Mouse (Mus musculus) neural tube, embryonic 13.5 days (tissue): ENCODE data around the gene Ntng1. TPM values are rescaled to one million over a fixed set of nuclear protein-coding genes. Genes with fewer than 3 reads are reported as not detected.

Experiments
- ATAC-seq: fragments of 200-750 bp; cut with Nextera tagmentation; 2 replicates; pipeline ENCODE4 v1.8.0; 2017; ENCODE audit warnings: low read depth, mild to moderate bottlenecking, moderate TSS enrichment, moderate library complexity
- H3K27ac ChIP-seq: fragments of 300-500 bp; sonication (generic); replicated peaks from 2 replicates; pipeline ENCODE4 v1.5.1; 2015; ENCODE audit warnings: moderate library complexity, mild to moderate bottlenecking, inconsistent platforms
- H3K27me3 ChIP-seq: fragments of 300-500 bp; sonication (generic); 2 replicates; pipeline ENCODE4 v1.6.1; 2015; ENCODE audit warnings: mild to moderate bottlenecking, inconsistent platforms
- H3K36me3 ChIP-seq: fragments of 300-500 bp; sonication (generic); 2 replicates; pipeline ENCODE4 v1.6.1; 2015; ENCODE audit warnings: mild to moderate bottlenecking, inconsistent platforms
- H3K4me1 ChIP-seq: fragments of 300-500 bp; sonication (generic); replicated peaks from 2 replicates; pipeline ENCODE4 v1.6.1; 2015; ENCODE audit warnings: inconsistent platforms
- H3K4me2 ChIP-seq: fragments of 300-500 bp; sonication (generic); 2 replicates; pipeline ENCODE4 v1.6.1; 2015; ENCODE audit warnings: inconsistent platforms, mild to moderate bottlenecking, moderate library complexity
- H3K4me3 ChIP-seq: fragments of 300-500 bp; sonication (generic); 2 replicates; pipeline ENCODE4 v1.5.1; 2015; ENCODE audit warnings: mild to moderate bottlenecking, inconsistent platforms
- H3K9ac ChIP-seq: fragments of 300-500 bp; sonication (generic); 2 replicates; pipeline ENCODE4 v1.6.1; 2015; ENCODE audit warnings: moderate library complexity, mild to moderate bottlenecking, inconsistent platforms
- H3K9me3 ChIP-seq: fragments of 300-500 bp; sonication (generic); 2 replicates; pipeline ENCODE4 v1.6.1; 2016; ENCODE audit warnings: inconsistent platforms
- WGBS: fragments of 180-500 bp; shearing (Covaris S2); methylation state at CpG from one replicate; pipeline ENCODE4 v1.1.7; 2015; 5-methylcytosine and 5-hydroxymethylcytosine counted together
- polyA plus RNA-seq: library from polyadenylated mRNA; unstranded; fragments of >200 nt; fragmentation: Nextera tagmentation; extraction: Ambion mirVana; gene quantifications from 2 replicates; pipeline ENCODE4 v1.2.1, GENCODE M21; 2015

Gene Ntng1
- polyA plus RNA-seq, 1 experiment from 2014 or later, result 15.6 TPM

DNA sequence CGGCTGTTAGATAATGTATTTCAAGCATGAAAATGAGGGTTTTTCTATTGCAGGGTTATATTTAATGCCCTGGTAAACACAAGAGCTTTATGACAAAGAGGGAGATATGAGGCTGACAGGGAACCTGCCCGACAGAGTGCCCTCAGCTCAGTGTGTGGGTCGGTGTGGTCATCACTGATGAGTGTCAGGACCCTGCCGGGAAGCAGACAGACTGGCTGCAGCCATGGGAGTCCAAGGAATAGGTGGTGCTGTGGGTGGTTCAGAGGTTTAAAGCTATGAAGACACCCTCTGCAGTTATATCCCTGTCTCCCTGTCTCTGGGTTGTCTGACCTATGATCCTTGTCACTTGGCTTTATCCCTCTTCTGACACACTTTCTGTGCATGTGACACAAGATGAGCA is 258.1 kb downstream of the Ntng1 start:
- H3K27ac ChIP-seq, result no peak overlapping the region
- no peaks in the 10 kb centered on the region for H3K9me3 ChIP-seq
- 65% methylated on average over 4 of the region's 4 CpGs for WGBS
- no peak overlapping the region for H3K4me3 ChIP-seq
- H3K4me2 ChIP-seq, result no peak overlapping the region
- no peaks in the 10 kb centered on the region for H3K4me1 ChIP-seq
- no peak overlapping the region for H3K9ac ChIP-seq
- no peak for ATAC-seq
- no peaks in the 10 kb centered on the region for H3K27me3 ChIP-seq
- no peaks in the 10 kb centered on the region for H3K36me3 ChIP-seq

DNA sequence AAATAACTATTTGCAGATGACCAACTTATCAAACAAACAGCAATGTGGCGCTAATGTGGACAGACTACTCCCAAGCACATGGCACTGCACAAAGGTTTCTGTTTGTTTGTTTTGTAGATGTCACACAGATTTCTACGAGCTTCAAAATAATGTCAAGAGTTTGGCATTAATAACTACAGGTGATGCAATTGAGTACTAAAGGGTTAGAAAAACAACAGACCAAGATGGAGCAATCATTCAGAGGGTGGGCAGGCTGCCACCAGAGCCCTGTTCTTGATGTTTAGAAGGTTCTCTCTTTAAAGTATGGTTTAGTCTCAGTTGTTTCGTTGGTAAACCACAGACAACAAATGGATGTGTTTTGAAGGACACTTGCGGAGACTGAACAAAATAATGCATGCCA is 264.8 kb downstream of the Ntng1 start:
- H3K36me3 ChIP-seq, result no peaks in the 10 kb centered on the region
- H3K9me3 ChIP-seq, result no peaks in the 10 kb centered on the region
- ATAC-seq, result no peak
- no peak overlapping the region for H3K4me2 ChIP-seq
- H3K9ac ChIP-seq, result no peak overlapping the region
- no peaks in the 10 kb centered on the region for H3K4me1 ChIP-seq
- WGBS, result 85% methylated on average over 4 of the region's 4 CpGs
- no peak overlapping the region for H3K27ac ChIP-seq
- no peak overlapping the region for H3K4me3 ChIP-seq
- no peaks in the 10 kb centered on the region for H3K27me3 ChIP-seq

DNA sequence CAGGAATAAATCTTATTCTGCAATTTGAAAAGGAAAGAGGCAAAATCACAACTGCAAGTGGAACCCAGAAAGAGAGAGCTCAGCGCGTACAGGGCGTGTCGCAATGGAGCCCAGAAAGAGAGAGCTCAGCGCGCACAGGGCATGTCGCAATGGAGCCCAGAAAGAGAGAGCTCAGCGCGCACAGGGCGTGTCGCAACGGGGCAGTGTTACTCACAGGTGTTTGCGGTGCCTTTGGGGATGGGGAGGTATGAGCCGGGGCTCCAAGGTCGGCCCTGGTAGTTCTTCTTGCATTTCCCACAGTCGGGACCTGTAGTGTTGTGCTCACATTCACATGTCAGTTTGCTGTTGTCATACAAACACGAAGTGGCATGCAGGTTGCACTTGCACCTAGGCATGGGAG is 271.8 kb downstream of the Ntng1 start:
- no peak overlapping the region for H3K27ac ChIP-seq

DNA sequence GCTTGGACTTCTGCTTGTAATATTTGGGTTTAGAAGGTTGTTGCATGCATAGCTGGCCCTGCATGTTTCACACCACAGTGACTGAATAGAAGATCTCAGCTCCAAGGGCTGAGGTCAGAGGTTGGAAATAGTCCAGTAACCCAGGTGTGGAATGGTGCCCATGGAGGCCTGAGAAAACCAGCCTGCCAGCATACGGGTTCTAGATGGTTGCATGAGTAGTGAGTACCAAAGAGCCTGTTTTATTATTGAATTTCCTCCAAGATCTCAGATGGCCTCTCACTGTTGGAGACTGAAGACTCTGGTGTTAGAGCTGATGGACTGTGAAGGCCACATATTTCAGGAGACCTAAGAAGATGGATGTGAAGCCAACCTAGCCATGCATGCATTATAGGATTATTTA is 285.5 kb downstream of the Ntng1 start:
- Histone ChIP-seq H3K36me3 (no peaks in the 10 kb centered on the region), H3K27me3 (no peaks in the 10 kb centered on the region), H3K27ac (no peak overlapping the region), H3K4me1 (no peaks in the 10 kb centered on the region), H3K9me3 (no peaks in the 10 kb centered on the region), H3K4me3 (no peak overlapping the region), H3K9ac (no peak overlapping the region), H3K4me2 (no peak overlapping the region)
- 97% methylated on average over 1 of the region's 1 CpGs for WGBS
- no peak for ATAC-seq

More for the DNA sequence above, 271.8 kb downstream of the Ntng1 start:
- Histone ChIP-seq H3K4me1 (no peaks in the 10 kb centered on the region), H3K4me3 (no peak overlapping the region), H3K27me3 (no peaks in the 10 kb centered on the region), H3K4me2 (no peak overlapping the region), H3K36me3 (no peaks in the 10 kb centered on the region), H3K9ac (no peak overlapping the region), H3K9me3 (no peaks in the 10 kb centered on the region)
- no peak for ATAC-seq
- WGBS, result 93% methylated on average over 17 of the region's 17 CpGs

DNA sequence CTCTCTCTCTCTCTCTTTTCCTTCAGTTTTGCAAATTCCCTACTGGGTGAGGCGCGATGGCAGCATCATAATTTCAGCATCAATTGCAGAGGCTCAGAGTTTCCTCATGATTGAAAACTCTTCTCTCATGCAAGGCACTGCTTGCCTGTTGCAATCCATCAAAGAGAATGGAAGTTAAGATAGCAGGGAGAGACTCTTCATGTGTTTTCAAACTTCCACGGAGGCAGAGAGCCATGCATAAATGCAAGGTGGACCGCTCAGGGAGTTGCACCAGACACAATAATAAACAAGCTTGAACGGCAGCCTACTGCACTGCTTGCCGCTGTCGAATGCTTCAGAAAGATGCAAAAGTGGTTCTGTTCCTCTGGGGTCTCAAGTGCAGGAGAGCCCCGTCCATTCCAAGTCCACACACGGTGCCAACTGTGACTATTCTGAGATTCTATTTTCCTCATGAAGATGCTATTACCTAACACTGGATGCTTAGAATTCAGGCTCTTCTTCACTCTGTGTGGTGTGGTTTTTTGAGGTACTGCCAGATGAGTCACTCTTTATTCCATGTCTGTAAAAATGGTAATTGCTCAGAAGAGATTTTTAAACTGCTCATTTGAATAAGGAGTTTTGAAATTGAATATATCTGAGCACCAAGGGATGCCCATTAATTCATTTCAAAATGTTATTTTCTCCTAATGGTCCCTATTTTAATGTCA is 289.2 kb downstream of the Ntng1 start:
- no peak overlapping the region for H3K4me3 ChIP-seq
- no peaks in the 10 kb centered on the region for H3K4me1 ChIP-seq
- no peak for ATAC-seq
- H3K9me3 ChIP-seq, result no peaks in the 10 kb centered on the region
- H3K27me3 ChIP-seq, result no peaks in the 10 kb centered on the region
- no peak overlapping the region for H3K27ac ChIP-seq
- no peaks in the 10 kb centered on the region for H3K36me3 ChIP-seq
- WGBS, result 82% methylated on average over 9 of the region's 9 CpGs
- H3K4me2 ChIP-seq, result no peak overlapping the region
- H3K9ac ChIP-seq, result no peak overlapping the region

DNA sequence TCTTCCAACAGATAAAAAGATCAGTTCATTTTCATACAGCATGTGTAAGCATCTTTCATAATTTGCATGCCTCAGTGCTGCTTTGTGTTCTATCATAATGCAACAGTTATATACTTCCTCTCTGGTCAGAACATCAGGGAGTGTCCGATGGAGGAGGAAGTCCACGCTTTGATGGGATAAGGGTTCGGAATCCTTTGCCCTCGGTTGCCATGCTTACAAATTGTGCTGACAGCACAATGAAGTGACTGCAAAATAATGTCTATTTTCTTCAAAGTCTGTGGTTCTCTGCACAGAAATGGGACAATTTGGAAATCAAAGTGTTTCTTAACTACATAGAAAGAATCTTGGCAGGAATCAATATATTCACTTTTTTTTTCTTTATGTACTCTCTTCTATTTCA is 297.2 kb downstream of the Ntng1 start:
- 90% methylated on average over 4 of the region's 4 CpGs for WGBS
- ATAC-seq, result no peak

DNA sequence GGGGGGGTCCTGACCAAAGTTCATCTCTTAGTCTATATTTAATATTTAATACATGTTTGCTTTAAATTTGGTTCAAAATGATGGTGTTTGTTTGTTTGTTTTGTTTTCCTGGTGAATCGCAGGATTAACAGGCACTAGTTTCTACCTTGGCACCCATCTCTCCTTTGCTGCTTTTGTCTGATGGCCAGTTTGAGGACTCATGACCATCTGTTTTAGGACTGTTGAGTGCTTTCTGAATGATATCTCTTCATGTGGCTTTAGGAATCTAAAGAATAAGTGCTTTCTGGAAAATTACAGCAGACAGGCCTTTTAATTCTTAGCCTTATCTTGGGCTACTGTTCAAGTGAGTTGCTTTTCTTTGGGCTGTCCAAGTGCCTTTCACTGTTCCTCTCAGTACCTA is 318.0 kb downstream of the Ntng1 start:
- H3K36me3 ChIP-seq, result no peaks in the 10 kb centered on the region
- ATAC-seq, result no peak
- 100% methylated on average over 1 of the region's 1 CpGs for WGBS

More for the DNA sequence above, 297.2 kb downstream of the Ntng1 start:
- H3K4me1 ChIP-seq, result no peaks in the 10 kb centered on the region
- no peaks in the 10 kb centered on the region for H3K36me3 ChIP-seq
- no peaks in the 10 kb centered on the region for H3K27me3 ChIP-seq
- H3K4me3 ChIP-seq, result no peak overlapping the region
- H3K4me2 ChIP-seq, result no peak overlapping the region
- H3K27ac ChIP-seq, result no peak overlapping the region
- no peaks in the 10 kb centered on the region for H3K9me3 ChIP-seq
- H3K9ac ChIP-seq, result no peak overlapping the region

DNA sequence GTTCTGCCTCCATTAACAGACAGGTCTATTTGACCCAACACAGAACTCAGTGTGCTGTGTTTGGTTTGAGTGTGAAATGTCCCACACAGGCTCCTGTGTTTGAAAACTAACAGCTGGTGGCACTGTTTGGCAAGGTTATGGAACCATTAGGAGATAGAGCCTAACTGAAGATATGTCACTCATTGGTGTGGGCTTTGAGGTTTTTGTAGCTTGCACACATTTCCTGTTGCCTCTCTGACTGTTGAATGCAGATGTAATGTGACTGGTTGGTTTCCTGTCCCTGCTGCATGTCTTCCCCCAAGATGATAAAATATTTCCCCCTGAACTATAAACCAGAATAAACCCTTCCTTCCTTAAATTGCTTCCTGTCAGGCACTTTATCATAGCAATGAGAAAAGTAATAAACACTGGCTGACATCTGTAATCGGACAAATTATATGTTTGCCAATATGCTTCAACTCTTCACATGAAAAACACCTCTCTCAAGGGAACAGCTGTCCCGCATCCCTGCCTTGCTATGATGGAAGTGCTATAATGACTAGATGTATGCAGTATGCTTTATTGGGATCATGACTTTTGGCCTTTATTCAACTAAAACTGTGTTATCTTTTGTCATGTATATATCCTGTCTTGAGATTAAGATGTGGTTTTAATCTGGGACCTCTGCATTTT is 320.9 kb downstream of the Ntng1 start:
- Histone ChIP-seq H3K4me1 (no peaks in the 10 kb centered on the region), H3K9ac (no peak overlapping the region), H3K36me3 (no peaks in the 10 kb centered on the region), H3K27me3 (no peaks in the 10 kb centered on the region), H3K4me2 (no peak overlapping the region), H3K9me3 (no peaks in the 10 kb centered on the region), H3K27ac (no peak overlapping the region), H3K4me3 (no peak overlapping the region)
- ATAC-seq, result no peak
- 81% methylated on average over 2 of the region's 2 CpGs for WGBS

More for the DNA sequence above, 318.0 kb downstream of the Ntng1 start:
- Histone ChIP-seq H3K4me1 (no peaks in the 10 kb centered on the region), H3K4me3 (no peak overlapping the region), H3K9me3 (no peaks in the 10 kb centered on the region), H3K27me3 (no peaks in the 10 kb centered on the region), H3K4me2 (no peak overlapping the region), H3K9ac (no peak overlapping the region), H3K27ac (no peak overlapping the region)

DNA sequence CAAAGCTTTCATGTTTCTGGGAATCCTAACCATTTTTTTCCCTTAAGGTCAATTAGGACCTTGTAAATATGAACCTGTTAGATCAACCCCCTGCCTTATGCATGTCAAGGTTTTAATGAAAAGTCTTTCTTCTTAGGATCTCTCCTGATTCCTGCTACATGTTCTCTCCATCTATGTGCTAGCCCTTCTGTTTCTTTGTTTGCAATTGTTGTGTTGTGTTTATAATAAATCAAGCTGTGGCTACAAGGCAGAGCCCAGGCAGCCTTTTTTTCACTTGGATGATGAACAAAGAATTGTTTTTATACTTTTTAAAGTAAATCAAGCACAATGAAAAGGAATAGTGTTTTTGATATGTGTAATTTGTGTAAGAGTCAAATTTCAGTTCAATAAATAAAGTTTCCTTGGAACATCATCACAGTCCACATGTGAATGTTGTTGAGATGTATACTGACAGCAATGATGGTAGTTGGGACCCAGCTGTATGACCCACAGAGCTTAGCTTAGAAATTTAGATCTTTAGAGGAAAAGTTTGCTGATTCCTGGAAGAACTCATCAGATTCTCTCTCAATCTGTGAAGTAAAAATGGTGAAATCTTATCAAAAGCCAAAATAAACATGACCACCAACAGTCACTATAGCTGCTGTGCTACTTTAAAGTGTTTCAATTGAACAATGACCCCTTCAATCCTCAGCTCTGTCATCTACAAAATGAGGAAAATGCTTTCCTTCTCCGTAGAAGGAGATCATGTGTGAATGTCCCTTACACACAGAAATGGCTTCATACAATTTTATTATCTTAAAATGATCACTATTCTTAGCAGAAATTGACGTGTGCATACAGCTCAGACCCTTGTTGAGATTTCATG is 324.8 kb downstream of the Ntng1 start:
- H3K4me2 ChIP-seq, result no peak overlapping the region
- H3K4me3 ChIP-seq, result no peak overlapping the region
- WGBS, result 89% methylated on average over 2 of the region's 2 CpGs
- no peak overlapping the region for H3K9ac ChIP-seq
- H3K27ac ChIP-seq, result no peak overlapping the region
- ATAC-seq, result no peak
- H3K9me3 ChIP-seq, result no peaks in the 10 kb centered on the region
- no peaks in the 10 kb centered on the region for H3K27me3 ChIP-seq
- H3K36me3 ChIP-seq, result no peaks in the 10 kb centered on the region
- H3K4me1 ChIP-seq, result no peaks in the 10 kb centered on the region

DNA sequence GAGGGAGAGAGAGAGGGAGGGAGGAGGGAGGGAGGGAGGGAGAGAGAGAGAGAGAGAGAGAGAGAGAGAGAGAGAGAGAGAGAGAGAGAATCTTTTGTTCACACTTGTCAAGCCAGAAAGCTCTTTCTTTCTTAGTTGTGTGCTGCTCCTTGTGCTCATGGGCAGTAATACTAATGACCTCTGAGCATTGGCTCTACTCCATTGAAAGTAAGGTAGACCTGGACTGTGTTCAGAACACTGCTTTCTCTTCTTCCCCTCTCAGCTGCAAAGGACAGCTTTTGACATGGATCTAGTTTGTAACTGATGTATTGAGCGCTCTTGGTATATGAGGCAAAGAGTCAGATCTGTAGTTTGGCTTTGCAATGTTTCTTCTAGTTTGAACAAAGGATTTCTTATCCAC is 334.7 kb downstream of the Ntng1 start:
- Histone ChIP-seq H3K27ac (no peak overlapping the region), H3K4me2 (no peak overlapping the region), H3K9me3 (no peaks in the 10 kb centered on the region), H3K4me3 (no peak overlapping the region), H3K9ac (no peak overlapping the region), H3K27me3 (no peaks in the 10 kb centered on the region), H3K36me3 (no peaks in the 10 kb centered on the region), H3K4me1 (peaks cover 10% of the 10 kb centered on the region)
- no peak for ATAC-seq
- 92% methylated on average over 1 of the region's 1 CpGs for WGBS

DNA sequence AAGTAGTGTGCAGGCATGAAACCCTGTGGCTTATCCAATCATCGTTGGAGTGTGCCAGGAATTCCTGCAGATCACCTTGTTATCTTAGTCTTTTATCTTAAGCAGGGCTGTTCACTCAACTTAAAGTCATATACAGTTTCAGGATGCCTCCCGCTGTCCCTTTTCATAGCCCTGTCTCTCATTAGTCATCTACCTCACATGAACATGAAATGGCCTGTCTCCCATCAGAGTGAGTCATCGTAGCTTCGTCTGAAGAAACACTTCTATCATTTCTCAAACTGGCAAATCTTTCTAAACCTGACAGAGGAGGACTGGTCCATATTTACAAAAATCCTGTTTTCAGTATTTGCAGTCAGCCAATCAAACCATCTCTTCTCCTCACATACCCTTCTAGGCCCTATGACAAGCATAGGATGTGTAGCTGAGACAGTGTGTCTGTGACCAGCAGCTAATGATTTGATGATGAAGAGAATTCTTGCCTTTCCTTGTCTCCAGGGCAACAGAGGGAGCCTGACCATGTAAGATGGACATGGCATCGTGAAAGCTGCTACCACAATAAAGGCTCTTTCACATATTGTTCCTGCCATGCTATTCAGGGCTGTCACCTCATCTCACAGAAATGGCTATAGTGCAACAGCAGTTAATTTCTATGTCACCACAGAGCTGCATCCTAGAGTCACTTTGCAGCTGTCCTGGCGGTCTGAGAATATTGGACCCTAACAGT is 336.4 kb downstream of the Ntng1 start:
- Histone ChIP-seq H3K4me3 (no peak overlapping the region), H3K27me3 (no peaks in the 10 kb centered on the region), H3K27ac (no peak overlapping the region), H3K9me3 (no peaks in the 10 kb centered on the region), H3K4me1 (peaks cover 10% of the 10 kb centered on the region), H3K9ac (no peak overlapping the region), H3K36me3 (no peaks in the 10 kb centered on the region), H3K4me2 (no peak overlapping the region)
- WGBS, result 62% methylated on average over 6 of the region's 6 CpGs
- ATAC-seq, result no peak

DNA sequence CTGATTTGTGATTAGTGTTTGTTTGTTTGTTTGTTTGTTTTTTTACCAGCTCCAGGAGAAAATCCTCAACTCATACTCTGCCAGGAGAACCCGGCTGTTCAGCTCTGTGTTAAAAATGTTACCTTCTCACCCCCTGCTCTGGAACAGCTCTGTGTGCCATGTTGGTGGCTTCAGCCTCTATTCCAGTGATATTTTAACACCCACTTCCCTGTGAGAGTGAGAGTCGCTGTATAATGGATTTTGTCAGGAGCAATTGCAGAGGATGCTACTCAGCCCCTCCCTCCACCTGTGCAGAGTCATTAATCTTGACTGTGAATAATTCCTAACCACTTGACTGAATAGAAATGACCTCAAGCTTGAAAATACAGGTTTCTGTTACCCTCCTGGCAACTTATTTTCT is 339.7 kb downstream of the Ntng1 start:
- Histone ChIP-seq H3K4me3 (no peak overlapping the region), H3K4me1 (peaks cover 10% of the 10 kb centered on the region), H3K4me2 (no peak overlapping the region), H3K27ac (no peak overlapping the region), H3K9ac (no peak overlapping the region), H3K27me3 (no peaks in the 10 kb centered on the region), H3K36me3 (no peaks in the 10 kb centered on the region), H3K9me3 (no peaks in the 10 kb centered on the region)
- ATAC-seq, result no peak
- 57% methylated on average over 2 of the region's 2 CpGs for WGBS
